Mouse (Mus musculus): ENCODE results near the gene Nfkbib. TPM values are rescaled to one million over a fixed set of nuclear protein-coding genes. Genes with fewer than 3 reads are reported as not detected.

Nfkbib gene
- polyA plus RNA-seq, 1 experiment from 2014 or later: 57.3 TPM

GRCm38 (mm10) chr7:28766910-28767309 is 402 bp downstream of the Nfkbib start:
- WGBS: 2% methylated on average over 14 of the region's 14 CpGs
- Histone ChIP-seq H3K9ac (ENCODE audit: low read length) (peak overlapping the region; percentile 67), H3K4me3 (ENCODE audit: low read depth, low read length) (peak overlapping the region; percentile 66), H3K4me1 (ENCODE audit: control insufficient read depth, insufficient read depth, low read length) (peaks cover 5% of the 10 kb centered on the region; the same call in 1 of the 2 replicates), H3K27me3 (ENCODE audit: control insufficient read depth, insufficient read depth, low read length) (no peaks in the 10 kb centered on the region), H3K27ac (ENCODE audit: low read depth, low read length) (no peak overlapping the region), H3K4me2 (ENCODE audit: low read depth) (peak overlapping the region; percentile 47), H3K36me3 (ENCODE audit: control insufficient read depth, insufficient read depth, low read length) (no peaks in the 10 kb centered on the region), H3K9me3 (ENCODE audit: control insufficient read depth, low read length) (no peaks in the 10 kb centered on the region)
- ATAC-seq (ENCODE audit: insufficient read depth, low FRiP score, low TSS enrichment) (peak; percentile 8; the same call in 1 of the 2 replicates), DNase-seq (ENCODE audit: low spot score) (no peak)

GRCm38 (mm10) chr7:28766173-28766879 is 986 bp downstream of the Nfkbib start, which contains the start of gene Sirt2:
Gene Sirt2, plus strand, starts transcription at chr7:28766735.
- Histone ChIP-seq H3K27me3 (ENCODE audit: control insufficient read depth, insufficient read depth, low read length) (no peaks in the 10 kb centered on the region), H3K9ac (ENCODE audit: low read length) (peak within 1 kb of the TSS; percentile 67), H3K4me3 (ENCODE audit: low read depth, low read length) (peak within 1 kb of the TSS; percentile 66), H3K4me2 (ENCODE audit: low read depth) (peak within 1 kb of the TSS; percentile 65), H3K9me3 (ENCODE audit: control insufficient read depth, low read length) (no peaks in the 10 kb centered on the region), H3K27ac (ENCODE audit: low read depth, low read length) (no peak within 1 kb of the TSS), H3K36me3 (ENCODE audit: control insufficient read depth, insufficient read depth, low read length) (no peaks in the 10 kb centered on the region), H3K4me1 (ENCODE audit: control insufficient read depth, insufficient read depth, low read length) (peaks cover 5% of the 10 kb centered on the region; the same call in 1 of the 2 replicates)
- ATAC-seq (ENCODE audit: insufficient read depth, low FRiP score, low TSS enrichment) (peak; percentile 98), DNase-seq (ENCODE audit: low spot score) (peak; percentile 98)
- WGBS: under 1% methylated on average over 45 of the region's 45 CpGs

- H3K4me3 ChIP-seq (ENCODE audit: low read depth, low read length): no peak overlapping the region
- H3K27ac ChIP-seq (ENCODE audit: low read depth, low read length): no peak overlapping the region
- no peak overlapping the region for H3K9ac ChIP-seq (ENCODE audit: low read length)
- H3K4me1 ChIP-seq (ENCODE audit: control insufficient read depth, insufficient read depth, low read length): peaks cover 5% of the 10 kb centered on the region; the same call in 1 of the 2 replicates
- no peaks in the 10 kb centered on the region for H3K27me3 ChIP-seq (ENCODE audit: control insufficient read depth, insufficient read depth, low read length)
- H3K9me3 ChIP-seq (ENCODE audit: control insufficient read depth, low read length): no peaks in the 10 kb centered on the region
- H3K4me2 ChIP-seq (ENCODE audit: low read depth): peak overlapping the region; percentile 65
- WGBS: 88% methylated on average over 6 of the region's 6 CpGs
- no peak for ATAC-seq (ENCODE audit: insufficient read depth, low FRiP score, low TSS enrichment)
- no peak for DNase-seq (ENCODE audit: low spot score)
- H3K36me3 ChIP-seq (ENCODE audit: control insufficient read depth, insufficient read depth, low read length): peaks cover 3% of the 10 kb centered on the region; the same call in 1 of the 2 replicates
Observed at GRCm38 (mm10) chr7:28765211-28765610, 2.1 kb downstream of the Nfkbib start.

GRCm38 (mm10) chr7:28761907-28762306 is 5.4 kb downstream of the Nfkbib start:
- peaks cover 3% of the 10 kb centered on the region; the same call in 1 of the 2 replicates for H3K4me1 ChIP-seq (ENCODE audit: control insufficient read depth, insufficient read depth, low read length)
- 93% methylated on average over 9 of the region's 9 CpGs for WGBS
- H3K9ac ChIP-seq (ENCODE audit: low read length): no peak overlapping the region
- H3K4me3 ChIP-seq (ENCODE audit: low read depth, low read length): no peak overlapping the region
- no peak overlapping the region for H3K27ac ChIP-seq (ENCODE audit: low read depth, low read length)
- no peak overlapping the region for H3K4me2 ChIP-seq (ENCODE audit: low read depth)
- DNase-seq (ENCODE audit: low spot score) (no peak), ATAC-seq (ENCODE audit: insufficient read depth, low FRiP score, low TSS enrichment) (no peak)
- H3K27me3 ChIP-seq (ENCODE audit: control insufficient read depth, insufficient read depth, low read length): no peaks in the 10 kb centered on the region
- H3K36me3 ChIP-seq (ENCODE audit: control insufficient read depth, insufficient read depth, low read length): peaks cover 3% of the 10 kb centered on the region; the same call in 1 of the 2 replicates
- no peaks in the 10 kb centered on the region for H3K9me3 ChIP-seq (ENCODE audit: control insufficient read depth, low read length)

- WGBS: 89% methylated on average over 13 of the region's 13 CpGs
- Histone ChIP-seq H3K36me3 (ENCODE audit: control insufficient read depth, insufficient read depth, low read length) (peaks cover 4% of the 10 kb centered on the region; the same call in 1 of the 2 replicates), H3K4me1 (ENCODE audit: control insufficient read depth, insufficient read depth, low read length) (peaks cover 6% of the 10 kb centered on the region; the same call in 1 of the 2 replicates), H3K4me3 (ENCODE audit: low read depth, low read length) (no peak overlapping the region), H3K9ac (ENCODE audit: low read length) (no peak overlapping the region), H3K4me2 (ENCODE audit: low read depth) (no peak overlapping the region), H3K27ac (ENCODE audit: low read depth, low read length) (no peak overlapping the region), H3K27me3 (ENCODE audit: control insufficient read depth, insufficient read depth, low read length) (no peaks in the 10 kb centered on the region), H3K9me3 (ENCODE audit: control insufficient read depth, low read length) (no peaks in the 10 kb centered on the region)
- no peak for ATAC-seq (ENCODE audit: insufficient read depth, low FRiP score, low TSS enrichment)
- DNase-seq (ENCODE audit: low spot score): no peak
Observed at GRCm38 (mm10) chr7:28758623-28759022, 8.7 kb downstream of the Nfkbib start.

- Histone ChIP-seq H3K9me3 (ENCODE audit: control insufficient read depth, low read length) (no peaks in the 10 kb centered on the region), H3K27me3 (ENCODE audit: control insufficient read depth, insufficient read depth, low read length) (no peaks in the 10 kb centered on the region), H3K27ac (ENCODE audit: low read depth, low read length) (no peak within 1 kb of the TSS), H3K36me3 (ENCODE audit: control insufficient read depth, insufficient read depth, low read length) (peaks cover 7% of the 10 kb centered on the region; the same call in 1 of the 2 replicates), H3K4me3 (ENCODE audit: low read depth, low read length) (0 out of 2 replicates have a peak within 1 kb of the TSS, but pooled peaks have one; percentile 6), H3K4me1 (ENCODE audit: control insufficient read depth, insufficient read depth, low read length) (peaks cover 6% of the 10 kb centered on the region; the same call in 1 of the 2 replicates), H3K4me2 (ENCODE audit: low read depth) (peak within 1 kb of the TSS; percentile 27; the same call in 1 of the 2 replicates), H3K9ac (ENCODE audit: low read length) (no peak within 1 kb of the TSS)
- ATAC-seq (ENCODE audit: insufficient read depth, low FRiP score, low TSS enrichment): no peak
- WGBS: 4% methylated on average over 16 of the region's 17 CpGs
- DNase-seq (ENCODE audit: low spot score): no peak
Observed at GRCm38 (mm10) chr7:28756079-28756478, 11.2 kb downstream of the Nfkbib start, which contains the start of gene Ccer2. Gene Ccer2, plus strand, starts transcription at chr7:28756174.

- DNase-seq (ENCODE audit: low spot score): no peak
- Histone ChIP-seq H3K4me1 (ENCODE audit: control insufficient read depth, insufficient read depth, low read length) (no peaks in the 10 kb centered on the region), H3K27ac (ENCODE audit: low read depth, low read length) (no peak overlapping the region), H3K4me3 (ENCODE audit: low read depth, low read length) (no peak overlapping the region), H3K27me3 (ENCODE audit: control insufficient read depth, insufficient read depth, low read length) (no peaks in the 10 kb centered on the region), H3K9ac (ENCODE audit: low read length) (no peak overlapping the region), H3K4me2 (ENCODE audit: low read depth) (no peak overlapping the region), H3K9me3 (ENCODE audit: control insufficient read depth, low read length) (no peaks in the 10 kb centered on the region), H3K36me3 (ENCODE audit: control insufficient read depth, insufficient read depth, low read length) (peaks cover 7% of the 10 kb centered on the region)
- WGBS: 93% methylated on average over 7 of the region's 7 CpGs
- ATAC-seq (ENCODE audit: insufficient read depth, low FRiP score, low TSS enrichment): no peak
Observed at GRCm38 (mm10) chr7:28749935-28750334, 17.4 kb downstream of the Nfkbib start.

GRCm38 (mm10) chr7:28741709-28742438 is 25.4 kb downstream of the Nfkbib start, which contains the start of the genes Mrps12 and Sars2:
Gene Mrps12, minus strand, starts transcription at chr7:28741820.
Gene Sars2, plus strand, starts transcription at chr7:28741992.
- no peaks in the 10 kb centered on the region for H3K27me3 ChIP-seq (ENCODE audit: control insufficient read depth, insufficient read depth, low read length)
- under 1% methylated on average over 39 of the region's 39 CpGs for WGBS

More at GRCm38 (mm10) chr7:28741709-28742438, 25.4 kb downstream of the Nfkbib start, which contains the start of the genes Mrps12 and Sars2:
- Histone ChIP-seq H3K9me3 (ENCODE audit: control insufficient read depth, low read length) (no peaks in the 10 kb centered on the region), H3K4me1 (ENCODE audit: control insufficient read depth, insufficient read depth, low read length) (peaks cover 8% of the 10 kb centered on the region), H3K36me3 (ENCODE audit: control insufficient read depth, insufficient read depth, low read length) (peaks cover 5% of the 10 kb centered on the region; the same call in 1 of the 2 replicates), H3K9ac (ENCODE audit: low read length) (peak within 1 kb of the TSS; percentile 81), H3K4me3 (ENCODE audit: low read depth, low read length) (peak within 1 kb of the TSS; percentile 68), H3K4me2 (ENCODE audit: low read depth) (peak within 1 kb of the TSS; percentile 96), H3K27ac (ENCODE audit: low read depth, low read length) (0 out of 2 replicates have a peak within 1 kb of the TSS, but pooled peaks have one; percentile 56)
- DNase-seq (ENCODE audit: low spot score) (peak; percentile 96), ATAC-seq (ENCODE audit: insufficient read depth, low FRiP score, low TSS enrichment) (peak; percentile 99)
